Mouse (Mus musculus) stomach, embryonic 15.5 days (tissue): ENCODE measurements around the gene Mcat. TPM values are rescaled to one million over a fixed set of nuclear protein-coding genes. Genes with fewer than 3 reads are reported as not detected.

Source experiments
- ATAC-seq: fragments of 200-750 bp; cut with Nextera tagmentation; 2 replicates; pipeline ENCODE4 v1.8.0; 2017; ENCODE audit warnings: low read depth, moderate number of reproducible peaks, moderate TSS enrichment; ENCODE audit not compliant: insufficient read depth, low FRiP score
- H3K27ac ChIP-seq: fragments of 300-500 bp; sonication (generic); 2 replicates; pipeline ENCODE4 v1.5.1; 2015; ENCODE audit warnings: mild to moderate bottlenecking, inconsistent platforms
- H3K27me3 ChIP-seq: fragments of 300-500 bp; sonication (generic); replicated peaks from 2 replicates; pipeline ENCODE4 v1.6.1; 2015; ENCODE audit warnings: inconsistent platforms
- H3K36me3 ChIP-seq: fragments of 300-500 bp; sonication (generic); 2 replicates; pipeline ENCODE4 v1.6.1; 2015; ENCODE audit warnings: inconsistent platforms
- H3K4me1 ChIP-seq: fragments of 300-500 bp; sonication (generic); 2 replicates; pipeline ENCODE4 v1.6.1; 2015; ENCODE audit warnings: inconsistent platforms
- H3K4me2 ChIP-seq: fragments of 300-500 bp; sonication (generic); 2 replicates; pipeline ENCODE4 v1.6.1; 2015; ENCODE audit warnings: mild to moderate bottlenecking, inconsistent platforms
- H3K4me3 ChIP-seq: fragments of 300-500 bp; sonication (generic); replicated peaks from 2 replicates; pipeline ENCODE4 v1.5.1; 2015; ENCODE audit warnings: inconsistent platforms
- H3K9ac ChIP-seq: fragments of 300-500 bp; sonication (generic); 2 replicates; pipeline ENCODE4 v1.6.1; 2015; ENCODE audit warnings: inconsistent platforms
- H3K9me3 ChIP-seq: fragments of 300-500 bp; sonication (generic); 2 replicates; pipeline ENCODE4 v1.6.1; 2016; ENCODE audit warnings: inconsistent platforms
- WGBS: fragments of 180-500 bp; shearing (Covaris S2); methylation state at CpG from one replicate; pipeline ENCODE4 v1.1.7; 2015; 5-methylcytosine and 5-hydroxymethylcytosine counted together
- polyA plus RNA-seq: library from polyadenylated mRNA; unstranded; fragments of >200 nt; fragmentation: Nextera tagmentation; extraction: Ambion mirVana; gene quantifications from 2 replicates; pipeline ENCODE4 v1.2.1, GENCODE M21; 2015

Mcat gene
- polyA plus RNA-seq, 1 experiment from 2014 or later = 35.4 TPM

DNA sequence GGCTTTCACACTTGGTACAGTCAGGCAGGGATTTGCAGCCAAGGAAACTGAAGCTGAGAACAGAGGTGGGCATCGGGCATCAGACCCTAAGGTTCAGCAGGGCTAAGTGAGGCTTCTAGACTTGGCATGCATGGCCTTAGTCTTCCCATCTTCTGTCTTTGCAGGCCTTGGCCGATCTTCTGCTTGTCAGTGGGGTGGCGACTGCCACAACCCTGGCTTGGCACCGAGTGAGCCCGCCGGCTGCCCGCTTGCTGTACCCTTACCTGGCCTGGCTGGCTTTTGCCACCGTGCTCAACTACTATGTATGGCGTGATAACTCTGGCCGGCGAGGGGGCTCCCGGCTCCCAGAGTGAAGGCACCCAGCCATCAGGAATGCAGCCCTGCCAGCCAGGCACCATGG lies 10.0 kb upstream of the Mcat start:
- WGBS = 94% methylated on average over 12 of the region's 12 CpGs
- Histone ChIP-seq H3K27ac (no peak overlapping the region), H3K9me3 (no peaks in the 10 kb centered on the region), H3K4me3 (no peak overlapping the region), H3K36me3 (peaks cover 34% of the 10 kb centered on the region), H3K9ac (no peak overlapping the region), H3K4me1 (no peaks in the 10 kb centered on the region), H3K27me3 (no peaks in the 10 kb centered on the region), H3K4me2 (no peak overlapping the region)
- ATAC-seq = no peak

DNA sequence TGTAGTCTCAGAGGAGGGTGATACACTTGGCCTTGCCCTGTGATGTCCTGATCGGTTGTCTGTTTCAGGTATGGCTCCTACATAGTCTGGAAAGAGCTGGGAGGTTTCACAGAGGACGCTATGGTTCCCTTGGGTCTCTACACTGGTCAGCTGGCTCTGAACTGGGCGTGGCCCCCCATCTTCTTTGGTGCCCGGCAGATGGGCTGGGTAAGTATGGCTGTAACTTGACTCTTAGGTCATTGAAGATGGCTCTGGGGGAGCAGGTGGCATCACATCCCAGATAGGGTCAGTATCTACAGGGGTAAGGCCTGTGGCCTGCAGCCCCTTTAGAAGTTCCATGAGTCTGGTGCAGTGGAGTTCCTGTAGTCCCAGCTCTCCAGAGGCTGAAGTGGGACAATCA lies 8.5 kb upstream of the Mcat start:
- H3K4me1 ChIP-seq = no peaks in the 10 kb centered on the region
- no peak overlapping the region for H3K9ac ChIP-seq
- no peak for ATAC-seq
- no peaks in the 10 kb centered on the region for H3K27me3 ChIP-seq
- no peaks in the 10 kb centered on the region for H3K9me3 ChIP-seq
- 85% methylated on average over 4 of the region's 4 CpGs for WGBS
- peaks cover 22% of the 10 kb centered on the region for H3K36me3 ChIP-seq
- no peak overlapping the region for H3K4me3 ChIP-seq
- no peak overlapping the region for H3K4me2 ChIP-seq
- no peak overlapping the region for H3K27ac ChIP-seq

DNA sequence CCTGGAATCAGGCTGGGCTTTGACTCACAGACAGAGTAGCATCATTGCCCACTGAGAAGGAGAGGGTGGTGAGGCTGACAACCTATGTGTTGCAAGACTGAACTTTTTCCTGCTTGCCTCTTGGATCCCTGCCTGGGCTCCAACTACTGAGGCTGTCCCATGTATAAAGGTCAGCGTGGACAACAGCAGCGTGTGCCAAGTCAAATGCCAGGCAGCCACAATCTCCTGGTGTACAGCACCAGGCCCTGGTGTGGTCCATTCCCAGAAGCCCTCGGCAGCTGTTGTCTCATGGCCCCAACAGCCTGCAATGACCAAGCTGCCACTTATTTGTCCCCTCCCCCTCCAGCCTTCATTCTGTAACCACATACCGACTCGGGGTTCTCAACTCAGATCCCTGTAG lies 8.0 kb upstream of the Mcat start:
- H3K36me3 ChIP-seq = peaks cover 18% of the 10 kb centered on the region
- no peak overlapping the region for H3K27ac ChIP-seq
- H3K9me3 ChIP-seq = no peaks in the 10 kb centered on the region
- H3K4me1 ChIP-seq = no peaks in the 10 kb centered on the region
- H3K4me3 ChIP-seq = no peak overlapping the region
- no peaks in the 10 kb centered on the region for H3K27me3 ChIP-seq
- H3K9ac ChIP-seq = no peak overlapping the region
- 81% methylated on average over 5 of the region's 5 CpGs for WGBS
- H3K4me2 ChIP-seq = no peak overlapping the region
- ATAC-seq = no peak

DNA sequence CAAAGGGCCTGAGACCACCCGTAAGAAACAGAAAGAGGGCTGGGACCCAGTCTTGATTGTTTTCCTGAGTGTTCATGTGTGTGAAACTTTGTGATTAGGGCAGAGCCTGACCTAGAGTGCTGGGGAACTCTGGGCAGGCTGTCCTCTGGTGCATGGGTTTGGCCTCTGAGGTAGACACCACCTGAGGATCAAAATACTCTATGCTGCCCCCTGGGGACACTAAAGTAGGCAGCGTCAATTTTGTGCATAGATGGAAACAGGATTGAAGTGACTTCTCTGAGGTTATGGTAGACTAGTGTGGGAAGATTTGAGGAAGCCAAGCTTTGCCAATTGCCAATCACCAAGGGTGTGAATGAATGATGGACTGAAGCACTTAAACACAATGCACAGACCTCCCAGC lies 7.1 kb upstream of the Mcat start:
- Histone ChIP-seq H3K36me3 (peaks cover 12% of the 10 kb centered on the region; the same call in 1 of the 2 replicates), H3K4me1 (no peaks in the 10 kb centered on the region), H3K4me3 (no peak overlapping the region), H3K9me3 (no peaks in the 10 kb centered on the region), H3K9ac (no peak overlapping the region), H3K27ac (no peak overlapping the region), H3K27me3 (no peaks in the 10 kb centered on the region), H3K4me2 (no peak overlapping the region)
- ATAC-seq = no peak
- WGBS = 63% methylated on average over 2 of the region's 2 CpGs

DNA sequence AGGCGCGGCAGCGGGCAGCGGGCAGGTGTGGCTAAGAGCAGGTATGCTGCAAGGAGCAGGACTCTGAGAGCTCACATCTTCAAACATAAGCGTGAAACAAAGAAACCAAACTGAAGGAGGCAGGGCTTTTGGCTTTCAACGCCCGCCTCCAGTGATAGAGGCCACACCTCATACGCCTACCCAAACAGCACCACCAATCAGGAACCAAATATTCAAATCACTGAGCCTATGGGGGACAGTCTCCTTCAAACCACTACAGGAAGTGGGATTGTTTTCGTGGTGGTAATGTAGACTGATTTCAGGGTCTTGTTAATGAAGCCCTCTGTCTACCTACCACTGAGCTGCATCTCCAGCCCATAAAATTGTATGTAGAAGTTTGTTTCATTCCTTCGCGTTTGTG lies 6.1 kb upstream of the Mcat start:
- H3K27ac ChIP-seq = no peak overlapping the region
- no peaks in the 10 kb centered on the region for H3K4me1 ChIP-seq
- WGBS = 56% methylated on average over 11 of the region's 11 CpGs
- H3K9ac ChIP-seq = no peak overlapping the region
- H3K36me3 ChIP-seq = 0 out of 2 replicates have a peak, but pooled peaks cover 5% of the 10 kb centered on the region
- no peak overlapping the region for H3K4me3 ChIP-seq
- no peaks in the 10 kb centered on the region for H3K27me3 ChIP-seq
- H3K9me3 ChIP-seq = no peaks in the 10 kb centered on the region
- ATAC-seq = no peak
- H3K4me2 ChIP-seq = no peak overlapping the region

DNA sequence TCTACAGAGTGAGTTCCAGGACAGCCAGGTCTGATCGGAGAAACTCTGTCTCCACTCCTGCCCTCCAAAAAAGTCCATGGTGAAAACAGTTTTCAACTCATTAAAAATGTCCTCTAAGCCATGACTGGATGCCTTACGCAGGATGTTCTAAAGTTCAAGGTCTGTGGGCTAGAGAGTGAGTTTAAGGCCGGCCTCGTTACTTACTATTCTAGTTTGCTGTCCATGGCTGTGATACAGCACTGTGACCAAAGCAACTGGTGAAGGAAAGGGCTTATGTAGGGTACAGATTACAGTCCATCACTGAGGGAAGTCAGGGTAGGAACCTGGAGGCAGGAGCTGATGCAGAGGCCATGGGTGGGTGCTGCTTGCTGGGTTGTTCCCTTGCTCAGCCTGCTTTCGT lies 5.0 kb upstream of the Mcat start:
- H3K9me3 ChIP-seq = no peaks in the 10 kb centered on the region
- H3K9ac ChIP-seq = no peak overlapping the region
- no peak overlapping the region for H3K4me3 ChIP-seq
- no peaks in the 10 kb centered on the region for H3K27me3 ChIP-seq
- no peak for ATAC-seq
- H3K27ac ChIP-seq = no peak overlapping the region
- peaks cover 9% of the 10 kb centered on the region for H3K4me1 ChIP-seq
- 94% methylated on average over 5 of the region's 5 CpGs for WGBS
- H3K4me2 ChIP-seq = no peak overlapping the region
- 0 out of 2 replicates have a peak, but pooled peaks cover 2% of the 10 kb centered on the region for H3K36me3 ChIP-seq

DNA sequence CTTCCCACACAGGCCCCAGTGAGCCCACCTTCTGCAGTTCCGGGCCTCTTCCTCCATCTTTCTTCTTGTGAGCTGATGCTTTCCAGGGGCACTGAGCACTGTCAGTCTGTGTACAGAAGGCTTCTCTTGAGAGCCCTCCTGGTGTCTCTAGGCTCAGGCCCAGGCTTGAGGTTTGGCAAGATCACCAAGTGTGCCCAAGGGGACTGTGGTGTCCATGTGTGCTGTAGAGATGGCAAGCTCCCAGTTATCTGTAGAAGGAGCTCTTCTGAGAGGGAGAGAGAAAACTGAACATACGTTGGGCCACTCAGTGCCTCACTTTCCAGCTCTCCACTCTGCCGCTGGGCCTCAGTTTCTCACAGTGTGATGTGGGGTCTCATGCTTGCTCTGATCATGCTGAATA lies 4.1 kb upstream of the Mcat start:
- H3K27ac ChIP-seq = no peak overlapping the region
- 80% methylated on average over 3 of the region's 3 CpGs for WGBS
- H3K9ac ChIP-seq = no peak overlapping the region
- H3K4me1 ChIP-seq = peaks cover 15% of the 10 kb centered on the region
- H3K36me3 ChIP-seq = no peaks in the 10 kb centered on the region
- no peaks in the 10 kb centered on the region for H3K27me3 ChIP-seq
- no peak overlapping the region for H3K4me3 ChIP-seq
- no peak for ATAC-seq
- H3K9me3 ChIP-seq = no peaks in the 10 kb centered on the region
- H3K4me2 ChIP-seq = no peak overlapping the region

DNA sequence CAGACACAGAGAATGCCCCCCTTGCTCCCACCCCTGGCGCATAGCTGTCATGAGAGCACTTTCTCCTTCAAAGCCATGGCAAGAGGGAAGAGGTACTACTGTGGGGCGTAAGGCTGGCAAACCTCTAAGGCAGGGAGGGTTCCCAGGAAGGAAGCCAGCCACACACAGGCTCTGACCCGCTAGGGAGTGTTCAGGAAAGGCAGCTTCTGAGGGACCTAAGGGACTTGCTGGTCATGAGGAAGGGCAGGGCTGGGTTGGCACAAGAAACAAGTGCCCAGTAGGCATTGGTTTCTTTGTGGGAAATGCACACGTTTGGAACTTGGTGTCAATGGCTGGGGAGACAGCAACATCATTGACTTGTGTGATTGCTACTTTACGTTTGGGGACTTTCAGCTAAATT lies 2.4 kb upstream of the Mcat start:
- Histone ChIP-seq H3K4me3 (no peak overlapping the region), H3K27me3 (no peaks in the 10 kb centered on the region), H3K4me1 (peaks cover 17% of the 10 kb centered on the region), H3K9ac (no peak overlapping the region), H3K4me2 (no peak overlapping the region), H3K27ac (no peak overlapping the region), H3K9me3 (no peaks in the 10 kb centered on the region), H3K36me3 (no peaks in the 10 kb centered on the region)
- no peak for ATAC-seq
- WGBS = 73% methylated on average over 5 of the region's 5 CpGs

DNA sequence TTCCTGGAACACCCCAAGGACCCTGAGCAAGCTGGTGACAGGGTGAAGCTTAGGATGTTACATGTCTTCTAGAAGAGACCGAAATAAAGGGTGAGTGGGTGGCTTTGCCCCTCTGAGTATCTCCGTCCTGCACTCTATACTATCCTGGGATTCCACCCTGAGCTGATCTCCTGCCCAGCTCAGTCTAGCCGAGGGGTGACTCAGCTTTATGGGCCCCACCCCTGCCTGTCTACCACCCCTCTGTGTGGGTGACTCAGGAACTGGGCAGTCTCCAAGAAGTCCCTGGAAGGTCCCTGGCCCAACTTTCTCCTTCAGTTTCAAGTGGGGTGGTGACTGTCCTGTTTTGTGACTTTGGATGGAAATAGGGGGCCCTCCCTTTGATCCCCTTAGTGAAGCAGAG lies 1.8 kb upstream of the Mcat start:
- no peak overlapping the region for H3K9ac ChIP-seq
- no peaks in the 10 kb centered on the region for H3K9me3 ChIP-seq
- ATAC-seq = peak; percentile 74; the same call in 1 of the 2 replicates
- H3K27me3 ChIP-seq = no peaks in the 10 kb centered on the region
- H3K4me1 ChIP-seq = peaks cover 17% of the 10 kb centered on the region
- no peaks in the 10 kb centered on the region for H3K36me3 ChIP-seq
- H3K4me3 ChIP-seq = no peak overlapping the region
- WGBS = 69% methylated on average over 3 of the region's 3 CpGs
- H3K27ac ChIP-seq = no peak overlapping the region
- no peak overlapping the region for H3K4me2 ChIP-seq

DNA sequence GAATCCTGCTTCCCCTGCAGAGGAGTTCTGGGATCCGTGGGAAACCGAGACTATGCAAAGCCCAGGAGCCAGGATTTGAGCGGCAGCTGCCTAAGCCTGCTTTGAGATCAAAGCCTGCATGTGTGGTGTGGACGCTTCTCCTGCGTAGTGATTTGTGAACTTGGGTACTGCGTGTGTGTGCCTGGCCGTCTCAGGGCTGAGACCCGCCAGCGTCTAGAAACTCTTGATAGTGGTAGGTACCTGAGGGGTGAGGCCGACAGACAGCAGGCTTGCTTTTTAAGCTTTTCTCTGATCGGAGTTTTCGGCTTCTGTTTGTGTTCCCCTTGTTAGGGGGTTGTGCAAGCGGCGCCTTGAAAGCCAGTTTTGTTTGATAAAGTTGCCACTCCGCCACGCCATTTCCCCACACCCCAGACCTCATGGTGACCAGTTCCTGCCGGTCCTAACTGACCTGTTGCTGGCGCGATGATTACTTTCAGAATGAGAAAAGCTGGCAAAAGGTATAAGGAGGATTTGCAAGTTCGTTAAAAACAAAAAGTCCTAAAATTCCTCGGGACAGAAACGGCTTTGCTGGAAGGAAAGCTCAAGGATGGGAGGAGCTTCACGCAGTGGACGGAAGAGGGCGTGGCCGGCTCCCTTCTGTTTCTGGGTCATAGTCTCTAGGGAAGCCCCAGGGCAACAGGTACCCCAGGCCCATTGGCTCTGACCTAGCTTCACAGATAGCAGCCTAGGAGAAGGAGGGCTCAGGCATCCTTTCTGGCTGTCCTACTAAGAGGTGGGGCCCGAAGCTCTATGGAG lies 467 bp upstream of the Mcat start:
- H3K27me3 ChIP-seq = no peaks in the 10 kb centered on the region
- peak overlapping the region; percentile 56 for H3K4me3 ChIP-seq
- WGBS = 2% methylated on average over 27 of the region's 27 CpGs
- H3K9ac ChIP-seq = peak overlapping the region; percentile 54; the same call in 1 of the 2 replicates
- peak overlapping the region; percentile 66 for H3K27ac ChIP-seq
- H3K4me2 ChIP-seq = peak overlapping the region; percentile 96
- peak; percentile 50 for ATAC-seq
- H3K9me3 ChIP-seq = no peaks in the 10 kb centered on the region
- peaks cover 17% of the 10 kb centered on the region for H3K4me1 ChIP-seq
- no peaks in the 10 kb centered on the region for H3K36me3 ChIP-seq

DNA sequence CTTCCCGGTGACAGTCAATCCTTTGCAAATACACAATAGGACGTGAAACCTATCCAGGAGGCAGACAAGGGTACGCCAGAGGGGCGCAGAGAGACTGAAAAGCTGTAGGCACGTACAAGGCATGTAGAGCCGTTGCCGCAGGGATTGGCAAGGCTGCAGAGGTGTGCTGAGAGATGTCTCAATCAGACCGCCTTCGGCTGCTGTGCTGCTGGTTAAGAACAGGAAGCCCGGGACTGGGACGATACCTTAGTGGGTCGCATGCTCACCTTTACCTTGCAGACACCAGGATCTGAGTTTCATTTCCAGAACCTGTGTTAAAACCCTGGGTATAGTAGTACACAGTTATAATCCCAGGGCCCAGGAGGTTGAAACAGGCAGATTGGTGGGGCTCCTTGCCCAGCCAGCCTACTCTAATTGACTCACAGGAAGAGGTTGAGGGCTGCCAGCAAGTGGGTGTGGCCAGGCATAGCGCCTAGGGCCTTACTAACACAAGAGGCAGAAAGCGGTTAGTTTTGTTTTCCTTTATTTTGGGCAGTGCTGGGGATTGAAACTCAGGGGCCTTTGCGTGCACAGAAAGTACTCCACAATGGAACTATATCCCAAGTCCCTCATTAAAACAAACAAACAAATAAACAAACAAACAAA lies 839 bp downstream of the Mcat start:
- Histone ChIP-seq H3K9me3 (no peaks in the 10 kb centered on the region), H3K27ac (peak overlapping the region; percentile 66), H3K4me2 (peak overlapping the region; percentile 96), H3K4me1 (peaks cover 17% of the 10 kb centered on the region), H3K9ac (no peak overlapping the region), H3K27me3 (no peaks in the 10 kb centered on the region), H3K36me3 (no peaks in the 10 kb centered on the region), H3K4me3 (peak overlapping the region; percentile 56)
- WGBS = 39% methylated on average over 15 of the region's 15 CpGs
- ATAC-seq = peak; percentile 56; the same call in 1 of the 2 replicates

DNA sequence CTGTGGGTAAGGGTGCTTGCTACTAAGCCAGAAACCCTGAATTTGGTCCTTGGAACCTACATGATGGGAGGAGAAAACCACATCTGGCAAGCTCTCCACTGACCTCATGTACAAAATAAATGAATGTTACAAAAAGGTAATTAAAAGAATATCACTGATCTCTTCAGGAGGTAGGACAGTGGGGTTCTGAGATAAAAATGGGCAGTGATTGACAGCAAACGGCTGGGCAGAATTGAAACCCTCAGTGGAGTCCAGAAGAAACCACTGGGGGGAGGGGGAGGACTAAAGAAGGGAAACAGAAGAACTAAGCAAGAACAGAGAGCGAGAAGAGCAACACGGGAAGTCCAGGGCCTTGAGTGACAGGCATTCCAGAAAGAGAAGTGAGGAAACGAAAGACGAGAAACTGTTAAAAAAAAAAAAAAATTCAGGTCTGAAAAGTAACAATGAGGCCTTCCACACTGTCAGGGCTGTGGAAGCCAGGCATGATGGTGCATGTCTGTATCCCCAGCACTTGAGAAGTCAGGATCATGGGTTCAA lies 2.6 kb downstream of the Mcat start:
- Histone ChIP-seq H3K4me2 (no peak overlapping the region), H3K4me3 (no peak overlapping the region), H3K9me3 (no peaks in the 10 kb centered on the region), H3K9ac (no peak overlapping the region), H3K27ac (no peak overlapping the region), H3K27me3 (no peaks in the 10 kb centered on the region), H3K4me1 (peaks cover 17% of the 10 kb centered on the region), H3K36me3 (no peaks in the 10 kb centered on the region)
- WGBS = 59% methylated on average over 5 of the region's 5 CpGs
- ATAC-seq = no peak
